Mouse (Mus musculus) activated CD4-positive, CD25-positive, alpha-beta regulatory T cell, adult 4 months (primary cell): ENCODE measurements around the gene Galr3. TPM values are rescaled to one million over a fixed set of nuclear protein-coding genes. Genes with fewer than 3 reads are reported as not detected.
A peak's percentile ranks its signal among the peaks of the same experiment; 100 is the strongest.

Experiments
- ATAC-seq: one replicate; pipeline ENCODE4 v1.8.0; 2017
- polyA plus RNA-seq, 2 experiments: library from polyadenylated mRNA; unstranded; fragments of 100-300 nt; shearing (Covaris generic); gene quantifications; one replicate each; pipeline ENCODE4 v1.2.1; 2017

Gene Galr3
- polyA plus RNA-seq, 2 experiments from 2014 or later = not detected

- ATAC-seq = no peak
Observed at GRCm38 (mm10) chr15:79057850-79058249, 16.2 kb downstream of the Galr3 start.

- no peak for ATAC-seq
Observed at GRCm38 (mm10) chr15:79060887-79061565, 19.3 kb downstream of the Galr3 start.

DNA sequence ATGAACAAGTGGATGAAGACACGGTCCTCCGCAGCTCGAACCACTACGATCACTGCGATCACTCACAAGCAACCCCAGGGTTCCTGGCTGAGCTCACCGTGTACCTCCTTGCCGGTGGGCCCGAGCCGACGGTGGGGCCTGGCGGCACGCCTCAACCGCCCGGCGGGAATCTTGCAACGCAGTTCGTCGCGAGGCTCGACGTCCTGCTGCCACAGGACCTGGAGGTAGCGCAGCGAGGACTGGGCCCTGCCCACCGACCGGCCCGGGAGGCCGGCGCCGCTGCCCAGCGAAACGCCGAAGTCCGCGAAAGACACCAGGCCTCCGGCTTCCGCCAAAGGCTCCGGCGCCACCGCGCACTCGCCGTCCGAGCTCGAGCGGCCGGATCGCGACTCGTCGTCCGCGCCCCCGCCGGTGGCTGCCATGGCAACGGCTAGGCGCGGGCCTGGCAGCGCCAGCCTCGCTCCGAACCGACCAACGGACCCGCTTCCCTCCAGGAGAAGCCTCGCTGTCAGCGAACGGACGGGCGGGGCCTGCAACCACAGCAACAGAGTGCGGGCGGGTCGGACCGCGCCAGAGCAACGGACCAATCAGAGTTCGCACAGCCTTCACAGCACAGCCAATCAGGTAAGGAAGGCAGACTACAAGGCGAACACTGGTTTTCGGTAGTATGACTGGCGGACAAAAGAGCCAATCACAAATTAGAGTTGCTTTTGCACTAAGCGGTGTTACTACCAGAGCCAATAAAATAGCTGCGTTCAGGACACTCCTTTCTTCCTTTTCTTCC is 20.9 kb downstream of the Galr3 start, which contains the start of gene Ankrd54:
Gene Ankrd54 (minus strand): TSS at position 518 of the 784 bp plus-strand sequence.
- peak; percentile 98 for ATAC-seq

DNA sequence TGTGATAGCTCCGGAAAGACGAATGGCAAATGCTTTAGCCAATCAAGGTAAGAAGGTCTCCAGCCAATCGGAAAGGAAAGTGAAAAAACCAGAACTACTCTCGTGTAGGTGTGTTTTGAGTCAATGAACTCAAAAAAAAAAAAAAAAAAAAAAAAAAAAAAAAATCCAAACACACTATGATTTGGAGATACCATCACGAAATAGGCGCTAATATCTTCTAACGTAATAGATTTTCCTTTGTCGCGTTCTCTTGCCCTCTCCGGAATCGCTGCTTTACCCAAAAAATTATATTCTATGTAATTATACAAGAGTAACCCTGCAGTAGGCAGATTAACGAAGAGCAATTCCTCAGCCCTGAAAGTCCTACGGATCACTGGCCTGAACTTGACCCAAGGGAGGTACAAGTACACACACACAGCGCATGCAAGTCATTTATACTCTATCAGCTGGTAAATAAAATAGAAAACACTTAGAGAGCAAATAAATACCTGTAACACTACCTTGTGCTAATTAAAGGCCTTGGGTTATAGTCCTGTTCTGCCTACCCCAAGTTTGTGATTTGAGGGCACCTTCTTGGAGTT is 21.6 kb downstream of the Galr3 start:
- ATAC-seq = no peak

DNA sequence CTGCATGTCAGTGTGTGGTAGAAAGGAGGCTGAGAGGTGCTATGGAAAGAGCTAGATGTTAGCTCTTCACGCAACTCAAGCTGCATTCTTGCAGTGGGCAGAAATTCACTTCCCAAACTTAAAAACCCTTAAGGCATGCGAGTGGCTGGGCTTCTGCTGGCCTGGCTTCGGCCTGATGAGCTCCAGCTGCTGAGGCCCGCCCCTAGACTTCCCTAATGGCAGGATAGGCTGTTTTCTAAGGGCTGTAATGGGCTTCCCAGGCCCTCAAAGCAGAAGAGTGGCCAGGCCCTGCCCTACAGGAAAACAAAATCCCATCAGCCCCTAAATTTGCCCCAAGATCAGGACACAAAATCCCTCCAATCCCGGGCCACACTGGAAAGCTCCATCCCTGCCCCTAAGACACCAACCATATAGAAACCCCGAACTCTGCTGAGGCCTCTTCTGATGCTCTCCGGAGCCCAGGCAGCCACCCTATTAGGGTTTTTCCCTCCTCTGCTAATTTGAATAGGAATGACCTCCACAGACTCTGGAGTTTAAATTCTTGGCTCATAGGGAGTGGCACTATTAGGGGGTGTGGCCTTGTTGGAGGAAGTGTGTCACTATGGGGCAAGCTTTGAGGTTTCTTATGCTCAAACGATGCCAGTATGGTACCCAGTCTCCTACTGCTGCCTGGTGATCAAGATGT is 23.5 kb downstream of the Galr3 start:
- no peak for ATAC-seq

DNA sequence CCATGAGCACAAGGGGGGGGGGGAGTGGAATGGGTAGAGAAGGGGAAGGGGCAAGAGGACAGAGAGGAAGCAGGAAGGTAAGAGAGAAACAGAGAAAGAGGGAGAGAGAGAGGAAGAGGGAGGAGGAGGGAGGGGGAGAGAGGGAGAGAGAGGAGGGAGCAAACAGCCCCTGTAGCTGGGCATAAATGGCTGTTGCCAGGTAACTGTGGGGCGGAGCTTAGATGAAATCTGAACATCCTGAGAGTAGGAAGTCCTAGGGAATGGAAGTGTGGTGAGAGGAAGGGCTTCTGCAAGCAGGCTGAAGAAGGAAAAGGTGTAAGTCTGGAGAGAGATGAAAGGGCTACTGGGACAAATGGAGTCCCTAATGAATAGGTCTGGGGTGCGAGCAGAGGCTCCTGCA is 24.6 kb downstream of the Galr3 start:
- ATAC-seq = no peak

- no peak for ATAC-seq
Observed at GRCm38 (mm10) chr15:79067631-79068030, 25.9 kb downstream of the Galr3 start.

GRCm38 (mm10) chr15:79068416-79068815 is 26.7 kb downstream of the Galr3 start:
- ATAC-seq = no peak

DNA sequence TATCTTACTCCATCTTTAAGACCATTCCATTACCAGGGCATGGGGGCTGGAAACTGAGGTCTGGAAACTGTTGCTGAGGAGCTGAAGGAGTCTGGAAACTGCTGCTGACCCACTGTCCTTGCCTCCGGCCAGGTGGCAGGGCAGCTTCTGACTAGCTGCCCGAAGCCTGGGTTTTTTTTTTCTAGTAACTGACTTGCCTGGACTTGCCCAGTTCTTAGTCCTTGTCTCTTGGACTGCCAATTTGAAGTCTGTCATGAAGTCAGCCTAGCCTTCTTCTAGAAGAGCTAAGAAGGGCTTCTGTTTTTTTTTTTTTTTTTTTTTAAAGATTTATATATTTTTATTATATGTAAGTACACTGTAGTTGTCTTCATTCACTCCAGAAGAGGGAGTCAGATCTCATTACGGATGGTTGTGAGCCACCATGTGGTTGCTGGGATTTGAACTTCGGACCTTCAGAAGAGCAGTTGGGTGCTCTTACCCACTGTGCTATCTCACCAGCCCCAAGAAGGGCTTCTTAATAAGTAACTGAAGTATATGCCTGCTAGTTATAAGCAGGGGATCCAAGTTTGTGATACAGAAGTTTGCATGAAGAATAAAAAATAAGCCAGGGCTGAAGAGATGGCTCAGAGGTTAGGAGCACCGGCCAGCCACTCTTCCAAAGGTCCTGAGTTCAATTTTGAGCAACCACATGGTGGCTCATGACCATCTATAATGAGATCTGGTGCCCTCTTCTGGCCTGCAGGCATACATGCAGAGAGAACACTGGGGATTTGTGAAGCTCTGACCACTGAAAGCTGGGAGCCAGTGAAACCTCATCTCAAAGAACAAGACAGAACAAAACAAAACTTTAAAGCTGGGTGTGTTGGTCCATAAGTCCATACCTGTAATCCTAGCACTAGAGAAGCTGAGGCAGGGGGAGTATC is 29.7 kb downstream of the Galr3 start:
- ATAC-seq = no peak

GRCm38 (mm10) chr15:79073752-79074151 is 32.1 kb downstream of the Galr3 start:
- ATAC-seq = no peak

DNA sequence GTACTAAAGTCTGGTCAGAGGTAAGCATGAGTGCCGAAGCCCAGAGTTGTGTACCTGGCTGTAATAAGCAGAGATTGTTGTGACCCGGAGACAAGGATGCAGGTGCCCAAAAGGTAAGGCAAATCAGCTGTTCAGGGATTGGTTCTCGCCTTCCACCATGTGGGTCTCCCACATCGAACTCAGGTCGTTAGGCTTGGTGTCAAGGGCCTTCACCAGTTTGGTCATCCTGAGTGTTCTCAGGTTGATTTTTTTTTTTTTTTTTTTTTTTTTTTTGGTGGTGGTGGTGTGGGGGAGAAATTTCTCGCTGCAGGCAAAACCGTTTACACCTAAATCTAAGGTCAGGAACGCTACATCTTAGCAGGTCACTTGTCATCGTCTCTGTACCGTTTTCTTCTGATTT is 32.8 kb downstream of the Galr3 start:
- ATAC-seq = no peak

DNA sequence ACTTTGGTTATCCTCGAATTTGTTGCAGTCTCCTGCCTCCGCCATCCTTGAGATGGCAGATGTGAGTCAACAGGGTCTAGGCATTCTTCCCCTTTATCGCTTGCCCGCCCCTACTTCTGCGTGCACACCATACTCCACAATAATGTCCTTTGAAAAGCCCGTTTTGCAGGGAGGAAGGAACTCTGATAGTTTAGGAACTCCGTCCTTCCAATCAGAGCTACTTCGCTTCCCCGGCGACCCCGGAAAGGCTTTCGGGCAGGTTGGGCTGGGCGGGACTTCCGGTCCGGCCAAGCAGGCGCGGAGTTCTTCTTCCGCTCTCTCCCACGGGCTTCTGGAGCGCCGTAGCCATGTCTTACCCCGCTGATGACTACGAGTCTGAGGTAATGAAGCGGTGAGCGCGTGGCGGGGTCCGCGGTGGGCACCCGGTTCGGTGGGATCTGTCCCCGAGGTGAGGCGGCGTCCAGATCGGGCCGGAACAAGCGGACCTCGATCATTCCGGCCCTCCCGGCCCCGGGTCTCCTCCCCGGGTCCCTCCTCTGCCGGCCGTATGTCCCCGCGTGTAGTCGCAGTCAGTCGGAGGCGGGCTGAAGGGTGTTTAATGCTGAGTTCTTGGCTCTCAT is 33.3 kb downstream of the Galr3 start, which contains the start of gene Eif3l:
Gene Eif3l (plus strand): TSS at position 267 of the 620 bp plus-strand sequence.
- peak; percentile 89 for ATAC-seq

- no peak for ATAC-seq
Observed at GRCm38 (mm10) chr15:79075658-79076365, 34.1 kb downstream of the Galr3 start.

DNA sequence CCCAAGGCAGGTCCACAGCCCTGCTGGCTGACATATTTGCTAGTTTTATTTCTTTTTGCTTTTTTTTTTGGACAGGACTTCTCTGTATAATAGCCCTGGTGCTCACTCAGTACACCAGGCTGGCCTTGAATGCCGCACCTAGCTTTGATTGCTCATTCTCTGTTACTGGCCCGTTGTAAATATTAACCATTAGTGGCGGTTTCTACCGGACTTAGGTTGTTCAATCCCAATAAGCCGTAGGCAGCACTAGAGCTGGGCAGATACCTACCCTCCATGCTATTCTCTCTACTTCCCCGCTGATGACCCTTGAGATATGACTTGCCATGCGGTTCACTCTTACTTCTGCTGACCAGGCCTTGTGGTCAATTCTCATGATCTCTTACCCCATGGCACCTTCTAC is 37.9 kb downstream of the Galr3 start:
- ATAC-seq = no peak

DNA sequence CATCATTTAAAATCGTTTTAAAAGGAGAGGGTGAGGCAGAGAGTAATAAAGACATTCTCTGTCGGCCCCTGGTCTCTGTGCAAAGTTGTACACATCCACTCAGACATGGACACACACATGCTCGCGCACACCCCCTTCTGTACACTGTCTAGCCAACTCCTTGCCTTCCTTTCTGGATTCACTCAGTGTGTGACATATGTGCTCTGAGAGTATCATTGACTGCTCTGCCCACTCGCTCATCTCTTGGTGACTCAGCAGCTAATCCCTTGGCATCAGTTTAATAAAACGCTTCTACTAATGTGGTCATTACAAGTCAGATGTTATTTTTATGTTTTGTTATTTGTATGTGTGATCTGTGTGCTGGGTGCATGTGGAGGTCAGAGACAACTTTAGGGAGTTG is 50.6 kb downstream of the Galr3 start:
- ATAC-seq = no peak

Other genes starting within 250 kb of the Galr3 start
- gene Card10, start 238.8 kb upstream of the Galr3 start, polyA plus RNA-seq = not detected
- not detected for gene Cdc42ep1, start 199.3 kb upstream of the Galr3 start, polyA plus RNA-seq
- not detected for gene Lgals2, start 186.4 kb upstream of the Galr3 start, polyA plus RNA-seq
- gene Gga1, start 164.7 kb upstream of the Galr3 start, polyA plus RNA-seq = 10 to 100 TPM; 13.8 to 18.1 TPM
- gene Gm49510, start 142.2 kb upstream of the Galr3 start, polyA plus RNA-seq = not detected
- 10 to 100 TPM; 43.8 to 75.5 TPM for gene Sh3bp1, start 142.1 kb upstream of the Galr3 start, polyA plus RNA-seq
- 1 to 10 TPM; 2.5 TPM for gene Pdxp, start 128.0 kb upstream of the Galr3 start, polyA plus RNA-seq
- 1,000 to 10,000 TPM in 1 of 2 experiments, 100 to 1,000 TPM in 1; 804 to 1,171 TPM for gene Lgals1, start 115.2 kb upstream of the Galr3 start, polyA plus RNA-seq
- 10 to 100 TPM; 44.5 to 46.9 TPM for gene Nol12, start 107.0 kb upstream of the Galr3 start, polyA plus RNA-seq
- 10 to 100 TPM; 18.6 to 30.9 TPM for gene Triobp, start 94.2 kb upstream of the Galr3 start, polyA plus RNA-seq
- 10 to 100 TPM; 37.2 to 37.8 TPM for gene H1f0, start 13.4 kb upstream of the Galr3 start, polyA plus RNA-seq
- 1 to 10 TPM; 7.4 to 8.1 TPM for gene Ankrd54, start 21.0 kb downstream of the Galr3 start, polyA plus RNA-seq
- gene Eif3l, start 33.3 kb downstream of the Galr3 start, polyA plus RNA-seq = 100 to 1,000 TPM; 241 to 298 TPM
- 10 to 100 TPM; 11.1 to 11.3 TPM for gene Micall1, start 67.0 kb downstream of the Galr3 start, polyA plus RNA-seq
- gene Polr2f, start 99.1 kb downstream of the Galr3 start, polyA plus RNA-seq = 100 to 1,000 TPM; 105 to 132 TPM
- 1 to 10 TPM; 7.0 to 7.3 TPM for gene 1700088E04Rik, start 99.4 kb downstream of the Galr3 start, polyA plus RNA-seq
- gene Sox10, start 123.4 kb downstream of the Galr3 start, polyA plus RNA-seq = not detected
- 1 to 10 TPM; 7.2 to 9.7 TPM for gene Pick1, start 187.3 kb downstream of the Galr3 start, polyA plus RNA-seq
- under 1 TPM; 0.16 to 0.34 TPM for gene Gm49486, start 187.5 kb downstream of the Galr3 start, polyA plus RNA-seq
- not detected for gene Slc16a8, start 212.9 kb downstream of the Galr3 start, polyA plus RNA-seq
- under 1 TPM in 1 of 2 experiments, not detected in 1; 0.66 TPM for gene Baiap2l2, start 243.7 kb downstream of the Galr3 start, polyA plus RNA-seq